Mouse (Mus musculus) forebrain, embryonic 14.5 days (tissue): ENCODE measurements around the gene E430018J23Rik. TPM values are rescaled to one million over a fixed set of nuclear protein-coding genes. Genes with fewer than 3 reads are reported as not detected.

ENCODE experiments used
- ATAC-seq: fragments of 200-750 bp; cut with Nextera tagmentation; 2 replicates; pipeline ENCODE4 v1.8.0; 2017; ENCODE audit warnings: mild to moderate bottlenecking, moderate library complexity
- DNase-seq: peaks from one replicate; pipeline ENCODE4 v3.0.0-alpha.2; 2015; ENCODE audit warnings: low spot score
- H3K27ac ChIP-seq: fragments of 300-500 bp; sonication (generic); 2 replicates; pipeline ENCODE4 v1.5.1; 2014; ENCODE audit warnings: low read depth, mild to moderate bottlenecking, control low read depth, low read length, moderate library complexity
- H3K27me3 ChIP-seq: fragments of 300-500 bp; sonication (generic); replicated peaks from 2 replicates; pipeline ENCODE4 v1.6.1; 2014; ENCODE audit warnings: low read length, control low read depth, mixed read lengths; ENCODE audit not compliant: control insufficient read depth, insufficient read depth
- H3K36me3 ChIP-seq: fragments of 300-500 bp; sonication (generic); 2 replicates; pipeline ENCODE4 v1.6.1; 2014; ENCODE audit warnings: low read length, control low read depth; ENCODE audit not compliant: control insufficient read depth, insufficient read depth
- H3K4me1 ChIP-seq: fragments of 300-500 bp; sonication (generic); 2 replicates; pipeline ENCODE4 v1.6.1; 2014; ENCODE audit warnings: antibody characterized with exemption, low read length, control low read depth; ENCODE audit not compliant: control insufficient read depth, insufficient read depth
- H3K4me2 ChIP-seq: fragments of 300-500 bp; sonication (generic); 2 replicates; pipeline ENCODE4 v1.6.1; 2014; ENCODE audit warnings: mild to moderate bottlenecking, control low read depth, low read length
- H3K4me3 ChIP-seq: fragments of 300-500 bp; sonication (generic); 2 replicates; pipeline ENCODE4 v1.5.1; 2014; ENCODE audit warnings: low read depth, low read length, control low read depth
- H3K9ac ChIP-seq: fragments of 300-500 bp; sonication (generic); 2 replicates; pipeline ENCODE4 v1.6.1; 2014; ENCODE audit warnings: mild to moderate bottlenecking, low read length, control low read depth, moderate library complexity
- H3K9me3 ChIP-seq: fragments of 300-500 bp; sonication (generic); replicated peaks from 2 replicates; pipeline ENCODE4 v1.6.1; 2016; ENCODE audit warnings: low read length, control low read depth, mixed read lengths; ENCODE audit not compliant: control insufficient read depth
- WGBS: fragments of 180-500 bp; shearing (Covaris S2); extraction: QIAGEN DNeasy Blood & Tissue Kit; methylation state at CpG from one replicate; pipeline ENCODE4 v1.1.7; 2014; 5-methylcytosine and 5-hydroxymethylcytosine counted together
- polyA plus RNA-seq: library from polyadenylated mRNA; unstranded; fragments of >200 nt; fragmentation: Nextera tagmentation; extraction: Ambion mirVana; gene quantifications from 2 replicates; pipeline ENCODE4 v1.2.1, GENCODE M21; 2014

Gene E430018J23Rik
- polyA plus RNA-seq, 1 experiment from 2014 or later, result 7.5 TPM

GRCm38 (mm10) chr7:127351230-127352004 is 42.0 kb downstream of the E430018J23Rik start:
- no peak overlapping the region for H3K4me3 ChIP-seq
- ATAC-seq (no peak), DNase-seq (no peak)
- H3K27ac ChIP-seq, result no peak overlapping the region
- no peaks in the 10 kb centered on the region for H3K9me3 ChIP-seq
- H3K4me2 ChIP-seq, result no peak overlapping the region
- H3K9ac ChIP-seq, result no peak overlapping the region
- H3K36me3 ChIP-seq, result no peaks in the 10 kb centered on the region
- H3K4me1 ChIP-seq, result no peaks in the 10 kb centered on the region
- H3K27me3 ChIP-seq, result no peaks in the 10 kb centered on the region
- WGBS, result 89% methylated on average over 5 of the region's 5 CpGs

GRCm38 (mm10) chr7:127346676-127347075 is 46.8 kb downstream of the E430018J23Rik start:
- 8% methylated on average over 8 of the region's 8 CpGs for WGBS
- no peak for DNase-seq
- ATAC-seq, result no peak
- Histone ChIP-seq H3K4me2 (peak overlapping the region; percentile 68), H3K9me3 (no peaks in the 10 kb centered on the region), H3K4me1 (0 out of 2 replicates have a peak, but pooled peaks cover 6% of the 10 kb centered on the region), H3K4me3 (peak overlapping the region; percentile 90; the same call in 1 of the 2 replicates), H3K9ac (no peak overlapping the region), H3K27ac (no peak overlapping the region), H3K36me3 (peaks cover 17% of the 10 kb centered on the region), H3K27me3 (no peaks in the 10 kb centered on the region)

- peak; percentile 91 for DNase-seq
- ATAC-seq, result peak; percentile 92
- peak within 1 kb of the TSS; percentile 93 for H3K9ac ChIP-seq
- H3K4me1 ChIP-seq, result 0 out of 2 replicates have a peak, but pooled peaks cover 6% of the 10 kb centered on the region
- WGBS, result under 1% methylated on average over 63 of the region's 76 CpGs
- peak within 1 kb of the TSS; percentile 90 for H3K4me3 ChIP-seq
- no peaks in the 10 kb centered on the region for H3K9me3 ChIP-seq
- peaks cover 17% of the 10 kb centered on the region for H3K36me3 ChIP-seq
- no peaks in the 10 kb centered on the region for H3K27me3 ChIP-seq
- peak within 1 kb of the TSS; percentile 86 for H3K27ac ChIP-seq
- peak within 1 kb of the TSS; percentile 68 for H3K4me2 ChIP-seq
Measured at GRCm38 (mm10) chr7:127345512-127346325, 47.7 kb downstream of the E430018J23Rik start, which contains the start of gene Zfp768. Gene Zfp768 (minus strand): TSS chr7:127345589.

DNA sequence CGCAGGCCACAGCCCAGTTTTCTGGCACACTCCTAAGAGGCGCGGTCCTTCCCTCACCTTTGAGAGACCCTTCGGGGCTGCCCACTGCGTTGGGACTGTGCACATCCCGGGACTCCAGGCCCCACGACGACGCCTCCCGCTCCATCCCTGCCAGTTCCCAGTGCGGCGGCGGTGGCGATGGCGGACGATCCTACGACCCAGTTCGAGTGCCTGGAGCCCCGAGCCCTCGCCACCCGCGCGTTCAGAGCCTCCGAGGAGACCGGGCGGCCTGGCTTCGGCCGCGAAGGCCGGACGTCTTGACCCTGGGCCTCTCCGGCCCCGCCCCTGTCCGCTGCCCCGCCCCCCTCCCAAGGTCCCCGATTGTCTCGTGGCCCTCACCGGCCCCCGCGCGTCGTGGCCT is 48.3 kb downstream of the E430018J23Rik start:
- Histone ChIP-seq H3K4me1 (0 out of 2 replicates have a peak, but pooled peaks cover 6% of the 10 kb centered on the region), H3K36me3 (peaks cover 17% of the 10 kb centered on the region), H3K9me3 (no peaks in the 10 kb centered on the region), H3K9ac (peak overlapping the region; percentile 93), H3K4me3 (peak overlapping the region; percentile 90), H3K27me3 (no peaks in the 10 kb centered on the region), H3K27ac (peak overlapping the region; percentile 86), H3K4me2 (peak overlapping the region; percentile 68)
- peak; percentile 31 for DNase-seq
- peak; percentile 35 for ATAC-seq
- under 1% methylated on average over 41 of the region's 42 CpGs for WGBS

- H3K27me3 ChIP-seq, result no peaks in the 10 kb centered on the region
- 0 out of 2 replicates have a peak, but pooled peaks cover 6% of the 10 kb centered on the region for H3K4me1 ChIP-seq
- H3K36me3 ChIP-seq, result peaks cover 17% of the 10 kb centered on the region
- peak overlapping the region; percentile 93 for H3K9ac ChIP-seq
- H3K4me3 ChIP-seq, result peak overlapping the region; percentile 90
- no peaks in the 10 kb centered on the region for H3K9me3 ChIP-seq
- no peak for ATAC-seq
- peak overlapping the region; percentile 68 for H3K4me2 ChIP-seq
- H3K27ac ChIP-seq, result no peak overlapping the region
- WGBS, result 94% methylated on average over 8 of the region's 8 CpGs
- no peak for DNase-seq
Measured at GRCm38 (mm10) chr7:127344371-127344770, 49.1 kb downstream of the E430018J23Rik start.

- Histone ChIP-seq H3K9ac (no peak overlapping the region), H3K4me3 (no peak overlapping the region), H3K4me1 (0 out of 2 replicates have a peak, but pooled peaks cover 6% of the 10 kb centered on the region), H3K27ac (no peak overlapping the region), H3K36me3 (peaks cover 17% of the 10 kb centered on the region), H3K9me3 (no peaks in the 10 kb centered on the region), H3K4me2 (no peak overlapping the region), H3K27me3 (no peaks in the 10 kb centered on the region)
- 92% methylated on average over 38 of the region's 38 CpGs for WGBS
- ATAC-seq, result no peak
- no peak for DNase-seq
Measured at GRCm38 (mm10) chr7:127343351-127344019, 49.9 kb downstream of the E430018J23Rik start.

DNA sequence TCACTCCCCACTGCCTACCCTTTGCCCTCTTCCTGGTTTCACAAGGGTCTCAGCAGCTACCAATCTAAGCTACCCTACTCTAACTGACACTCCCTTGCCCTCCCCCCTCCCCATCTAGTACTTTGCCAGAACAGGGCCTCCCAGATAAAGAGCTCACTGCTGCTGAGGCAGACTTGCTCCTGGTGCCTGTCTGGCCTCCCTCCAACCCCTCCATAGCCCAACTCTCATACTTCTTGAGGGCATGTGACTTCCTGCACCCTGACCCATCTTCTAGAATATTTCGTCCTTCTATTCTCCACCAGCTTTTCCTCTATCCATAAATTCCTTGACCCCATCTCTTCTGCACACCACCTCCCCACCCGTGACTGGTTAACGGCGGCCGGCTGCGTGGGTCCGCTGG is 50.5 kb downstream of the E430018J23Rik start:
- Histone ChIP-seq H3K9me3 (no peaks in the 10 kb centered on the region), H3K27ac (no peak overlapping the region), H3K4me1 (0 out of 2 replicates have a peak, but pooled peaks cover 6% of the 10 kb centered on the region), H3K4me2 (no peak overlapping the region), H3K9ac (no peak overlapping the region), H3K36me3 (peaks cover 17% of the 10 kb centered on the region), H3K27me3 (no peaks in the 10 kb centered on the region), H3K4me3 (no peak overlapping the region)
- no peak for DNase-seq
- no peak for ATAC-seq
- 97% methylated on average over 7 of the region's 7 CpGs for WGBS

DNA sequence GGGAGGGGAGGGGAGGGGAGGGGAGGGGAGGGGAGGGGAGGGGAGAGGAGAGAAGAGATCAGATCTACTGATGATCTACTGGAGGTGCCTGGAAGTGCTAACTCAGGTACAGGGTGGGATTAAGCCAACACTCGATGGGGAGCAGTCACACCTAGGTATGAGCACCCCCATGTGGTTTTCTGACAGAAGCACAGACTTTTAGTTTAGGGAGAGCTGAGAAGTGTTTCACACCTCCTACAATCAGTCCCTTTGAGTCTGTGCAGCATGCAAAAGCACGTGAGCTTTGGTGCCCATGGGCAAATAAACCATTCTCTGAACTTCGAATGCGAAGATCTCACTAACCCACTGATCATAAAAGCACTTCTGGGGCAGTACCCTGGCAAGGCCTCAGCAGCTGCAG is 51.1 kb downstream of the E430018J23Rik start:
- Histone ChIP-seq H3K36me3 (peaks cover 17% of the 10 kb centered on the region), H3K4me3 (no peak overlapping the region), H3K27me3 (no peaks in the 10 kb centered on the region), H3K4me1 (0 out of 2 replicates have a peak, but pooled peaks cover 6% of the 10 kb centered on the region), H3K27ac (no peak overlapping the region), H3K4me2 (no peak overlapping the region), H3K9me3 (no peaks in the 10 kb centered on the region), H3K9ac (no peak overlapping the region)
- DNase-seq (peak; percentile 24), ATAC-seq (no peak)
- WGBS, result 63% methylated on average over 4 of the region's 4 CpGs
